In genomic region chr10:126641792-126642289, GRCm38 (mm10) we compare ENCODE assay signal across 11 mouse cellular contexts.
DNase-seq lines count a peak whose midpoint lies in the region; ATAC-seq lines count a peak whose summit lies in the region.
"Had no signal": no experiment of that assay in that cellular context is flagged by ENCODE, and none has a peak within 500 bp of the region (broad histone marks: within the 10 kb centered on the region; RNA-seq: fewer than 3 reads in every experiment).

No protein-coding gene starts in this region.

- no peaks in the 10 kb centered on the region for H3K36me3 ChIP-seq in limb, embryonic 10.5 days
- H3K36me3 ChIP-seq: liver, embryonic 15.5 days had no signal

- H3K4me1 ChIP-seq in limb, embryonic 10.5 days: no peaks in the 10 kb centered on the region; the same call in 1 of the 2 replicates
- H3K4me1 ChIP-seq: liver, embryonic 15.5 days had no signal

- H3K9me3 ChIP-seq in limb, embryonic 10.5 days (replicated peaks): no peaks in the 10 kb centered on the region
- H3K9me3 ChIP-seq: liver, embryonic 15.5 days had no signal

- intact Hi-C loops in left cerebral cortex, postnatal 14 days (cut with DNase I): no loop called here

- no peaks in the 10 kb centered on the region for H3K27me3 ChIP-seq in limb, embryonic 10.5 days (ENCODE audit: low read depth, poor library complexity, severe bottlenecking)
- H3K27me3 ChIP-seq: liver, embryonic 15.5 days had no signal

- peak; percentile 27 for DNase-seq in embryo, embryonic 10 days (ENCODE audit: low spot score)
- DNase-seq in embryo, embryonic 9.5 days (ENCODE audit: extremely low spot score): no peak
- peak; percentile 65 for DNase-seq in Muller cell, postnatal 12 days (ENCODE audit: inconsistent ontology term)
- DNase-seq in heart, adult 8-10 months (ENCODE audit: low spot score): peak; percentile 1
- DNase-seq in mesoderm, embryonic 11.5 days (ENCODE audit: low read depth, low spot score): peak; percentile 40
- DNase-seq in limb, embryonic 10.5 days (ENCODE audit: low spot score): no peak
- DNase-seq in left cerebral cortex, postnatal 14 days (ENCODE audit: low spot score in 2 of 2): no peak
- DNase-seq: kidney, adult 11 months had no signal

- H3K27ac ChIP-seq in limb, embryonic 10.5 days: no peak overlapping the region
- H3K27ac ChIP-seq: liver, embryonic 15.5 days had no signal

- 53% methylated on average over 9 of the region's 9 CpGs for WGBS in limb, embryonic 10.5 days

- no peak overlapping the region for H3K4me3 ChIP-seq in limb, embryonic 10.5 days
- H3K4me3 ChIP-seq: liver, embryonic 15.5 days had no signal

- ATAC-seq in erythroblast, adult 5-6 weeks (replicated peaks; ENCODE audit: low FRiP score, poor library complexity, severe bottlenecking): no peak
- ATAC-seq: activated CD4-positive, CD25-positive, alpha-beta regulatory T cell, adult 4 months had no signal

Comparison
In these comparisons a context has a peak if more than half of its experiments do, and no peak if none do; other contexts are left out.
1. DNase-seq: peak in embryo, embryonic 10 days (single experiment), Muller cell, postnatal 12 days (single experiment), heart, adult 8-10 months (single experiment) and mesoderm, embryonic 11.5 days (single experiment); none in embryo, embryonic 9.5 days (single experiment), limb, embryonic 10.5 days (single experiment) and left cerebral cortex, postnatal 14 days (0 of 2).